Mouse (Mus musculus) CH12.LX (cell line): ENCODE data around the gene Ndufa6. TPM values are rescaled to one million over a fixed set of nuclear protein-coding genes. Genes with fewer than 3 reads are reported as not detected.

Experiments used
- DNase-seq: peaks from one replicate; pipeline ENCODE4 v3.0.0-alpha.2; 2013; ENCODE audit errors: extremely low read depth
- H3K27ac ChIP-seq: 2 replicates; pipeline ENCODE4 v1.5.1; 2012; ENCODE audit warnings: low read depth, mild to moderate bottlenecking, control low read depth, moderate library complexity; ENCODE audit not compliant: insufficient read depth
- H3K27me3 ChIP-seq: replicated peaks from 2 replicates; pipeline ENCODE3; 2012; ENCODE audit warnings: inconsistent platforms
- H3K36me3 ChIP-seq, 2 experiments: replicated peaks in 1 of 2; 2 replicates each; pipeline versions ENCODE3 to v1.6.1; 2012; ENCODE audit warnings: inconsistent platforms in 1 of 2, low read length in 1 of 2, mild to moderate bottlenecking in 1 of 2, mixed read lengths in 1 of 2, moderate library complexity in 1 of 2; ENCODE audit not compliant: control insufficient read depth in 1 of 2, insufficient read depth in 1 of 2
- H3K4me1 ChIP-seq, 2 experiments: 2 replicates each; pipeline ENCODE4 v1.6.1; 2012; ENCODE audit warnings: inconsistent platforms in 1 of 2, moderate library complexity in 1 of 2; ENCODE audit not compliant: insufficient read depth in 2 of 2, control insufficient read depth in 1 of 2
- H3K4me2 ChIP-seq: 2 replicates; pipeline ENCODE4 v1.6.1; 2012; ENCODE audit warnings: low read depth, mild to moderate bottlenecking, control low read depth; ENCODE audit not compliant: poor library complexity, insufficient read depth, severe bottlenecking
- H3K4me3 ChIP-seq, 3 experiments: fragments of 150-350 bp in 1 of 3; sonication (generic) in 1 of 3; replicated peaks in 1 of 3; 2 replicates each; pipeline versions ENCODE3 to v1.5.1; 2011 to 2012; ENCODE audit warnings: low read depth in 2 of 3, low read length in 2 of 3, mild to moderate bottlenecking in 2 of 3, moderate library complexity in 2 of 3, control low read depth in 1 of 3, improper control_type of control experiment in 1 of 3, inconsistent platforms in 1 of 3, mixed read lengths in 1 of 3; ENCODE audit not compliant: poor library complexity in 1 of 3
- H3K79me2 ChIP-seq: replicated peaks from 2 replicates; pipeline ENCODE4 v1.6.1; 2012; ENCODE audit warnings: mild to moderate bottlenecking, moderate library complexity; ENCODE audit not compliant: control insufficient read depth, poor library complexity, insufficient read depth, severe bottlenecking; ENCODE audit errors: extremely low read depth
- H3K9ac ChIP-seq: 2 replicates; pipeline ENCODE4 v1.6.1; 2012; ENCODE audit warnings: low read depth, mild to moderate bottlenecking, control low read depth, moderate library complexity; ENCODE audit not compliant: insufficient read depth
- H3K9me3 ChIP-seq: replicated peaks from 2 replicates; pipeline ENCODE3; 2012; ENCODE audit warnings: low read length, inconsistent platforms, mixed read lengths
- BHLHE40 ChIP-seq: IDR thresholded peaks from 2 replicates; pipeline ENCODE4 v1.6.1; 2011; ENCODE audit warnings: mild to moderate bottlenecking, low read depth, low read length, improper control_type of control experiment
- CHD1 ChIP-seq: IDR thresholded peaks from 2 replicates; pipeline ENCODE4 v1.6.1; 2012; ENCODE audit warnings: low read depth, low read length, improper control_type of control experiment, inconsistent platforms
- CTCF ChIP-seq, 2 experiments: IDR thresholded peaks in 1 of 2; conservative IDR thresholded peaks in 1 of 2; 2 replicates each; pipeline ENCODE4 v1.5.1; 2011 to 2012; ENCODE audit warnings: low read depth in 2 of 2, low read length in 2 of 2, improper control_type of control experiment in 1 of 2, inconsistent platforms in 1 of 2, mild to moderate bottlenecking in 1 of 2, moderate library complexity in 1 of 2
- EP300 ChIP-seq: IDR thresholded peaks from 2 replicates; pipeline ENCODE4 v1.6.1; 2011; ENCODE audit warnings: low read length, improper control_type of control experiment
- GABPA ChIP-seq: IDR thresholded peaks from 2 replicates; pipeline ENCODE4 v1.6.1; 2012; ENCODE audit warnings: low read depth, low read length, improper control_type of control experiment, inconsistent platforms; ENCODE audit not compliant: insufficient replicate concordance
- IRF4 ChIP-seq: IDR thresholded peaks from 2 replicates; pipeline ENCODE4 v1.6.1; 2014; ENCODE audit warnings: low read depth, mild to moderate bottlenecking, inconsistent platforms, low read length, improper control_type of control experiment
- MEF2A ChIP-seq: IDR thresholded peaks from 2 replicates; pipeline ENCODE4 v1.6.1; 2014; ENCODE audit warnings: low read depth, mild to moderate bottlenecking, inconsistent platforms, low read length, improper control_type of control experiment, borderline replicate concordance
- NELFE ChIP-seq: IDR thresholded peaks from 2 replicates; pipeline ENCODE4 v1.6.1; 2011; ENCODE audit warnings: low read depth, low read length, improper control_type of control experiment
- RAD21 ChIP-seq: IDR thresholded peaks from 2 replicates; pipeline ENCODE4 v1.6.1; 2011; ENCODE audit warnings: low read depth, mild to moderate bottlenecking, low read length, improper control_type of control experiment, moderate library complexity
- RCOR1 ChIP-seq: conservative IDR thresholded peaks from 2 replicates; pipeline ENCODE4 v1.6.1; 2012; ENCODE audit warnings: low read depth, mild to moderate bottlenecking, inconsistent platforms, low read length, improper control_type of control experiment
- SIN3A ChIP-seq: IDR thresholded peaks from 2 replicates; pipeline ENCODE4 v1.6.1; 2012; ENCODE audit warnings: low read length, improper control_type of control experiment, inconsistent platforms
- TBP ChIP-seq: conservative IDR thresholded peaks from 2 replicates; pipeline ENCODE4 v1.6.1; 2011; ENCODE audit warnings: low read depth, low read length, improper control_type of control experiment
- UBTF ChIP-seq: IDR thresholded peaks from 2 replicates; pipeline ENCODE4 v1.6.1; 2012; ENCODE audit warnings: low read depth, mild to moderate bottlenecking, inconsistent platforms, low read length, improper control_type of control experiment, moderate library complexity
- USF1 ChIP-seq: IDR thresholded peaks from 2 replicates; pipeline ENCODE4 v1.6.1; 2014; ENCODE audit warnings: low read depth, mild to moderate bottlenecking, inconsistent platforms, low read length, improper control_type of control experiment
- USF2 ChIP-seq: conservative IDR thresholded peaks from 2 replicates; pipeline ENCODE4 v1.6.1; 2011; ENCODE audit warnings: low read depth, low read length, improper control_type of control experiment
- ZC3H11A ChIP-seq: IDR thresholded peaks from 2 replicates; pipeline ENCODE4 v1.6.1; 2012; ENCODE audit warnings: low read depth, mild to moderate bottlenecking, inconsistent platforms, low read length, improper control_type of control experiment
- dilution Hi-C: fragments of 300-500 bp; cut with MboI; formaldehyde crosslinking; loops from 2 replicates; pipeline ENCODE4 v1.14.3; 2020; ENCODE audit warnings: low sequenced_read_pairs; ENCODE audit not compliant: extremely low pct_unique_long_range_greater_than_20kb, extremely low pct_ligation_motif_present
- in situ Hi-C: fragments of 300-500 bp; cut with MboI; formaldehyde crosslinking; loops from 3 replicates; pipeline ENCODE4 v1.14.3; 2019; ENCODE audit warnings: low sequenced_read_pairs, low pct_ligation_motif_present, low pct_unique_long_range_greater_than_20kb, mixed read lengths
- polyA plus RNA-seq: library from polyadenylated mRNA; unstranded; fragments of >175 nt; gene quantifications from 2 replicates; pipeline ENCODE4 v1.2.1, GENCODE M21; 2012; ENCODE audit warnings: low read depth; ENCODE audit not compliant: insufficient read length
- total RNA-seq, 2 experiments: library from RNA; depleted of rRNA; stranded (reverse); fragments of 300-350 nt in 1 of 2; fragments of >200 nt in 1 of 2; gene quantifications; 2 replicates each; pipeline ENCODE4 v1.2.3; 2012 to 2014

Ndufa6 gene
- total and polyA plus RNA-seq, 3 experiments, result 87.3 to 279 (median 222) TPM

GRCm38 (mm10) chr15:82338593-82339112, 15.5 kb downstream of the Ndufa6 start, which contains the start of the genes Naga, Pheta2 and Smdt1 (continued):
- TF ChIP-seq RCOR1, result no peak

- peaks cover 20% of the 10 kb centered on the region for H3K27me3 ChIP-seq
- H3K9ac ChIP-seq, result peak overlapping the region; percentile 89
- DNase-seq, result no peak
- peaks cover 25 to 39% of the 10 kb centered on the region in 2 experiments for H3K36me3 ChIP-seq
- H3K9me3 ChIP-seq, result no peaks in the 10 kb centered on the region
- no peak overlapping the region for H3K27ac ChIP-seq
- peak overlapping the region; percentile 71 to 98 (median 78) for H3K4me3 ChIP-seq
- H3K79me2 ChIP-seq, result no peaks in the 10 kb centered on the region
- H3K4me2 ChIP-seq, result peak overlapping the region; percentile 93
- peaks cover 4 to 9% of the 10 kb centered on the region in 2 experiments; a peak in 3 of 4 replicates for H3K4me1 ChIP-seq
- in situ Hi-C loops, result no loop called here
- TF ChIP-seq GABPA, result no peak
- TF ChIP-seq MEF2A, result no peak
- no peak for TF ChIP-seq USF1
- TF ChIP-seq CTCF (conservative IDR thresholded peaks at IDR 0.05 in 1 of 2, IDR thresholded peaks at IDR 0.05 in 1 of 2; ENCODE audit: low read depth in 2 of 2, low read length in 2 of 2), result no peak
- no peak for TF ChIP-seq IRF4
- TF ChIP-seq BHLHE40, result no peak
- no peak for TF ChIP-seq NELFE
- TF ChIP-seq, all 38 proteins: peak for 0
- dilution Hi-C loops, result no loop called here
Observed at GRCm38 (mm10) chr15:82337875-82338274, 16.2 kb downstream of the Ndufa6 start.

DNA sequence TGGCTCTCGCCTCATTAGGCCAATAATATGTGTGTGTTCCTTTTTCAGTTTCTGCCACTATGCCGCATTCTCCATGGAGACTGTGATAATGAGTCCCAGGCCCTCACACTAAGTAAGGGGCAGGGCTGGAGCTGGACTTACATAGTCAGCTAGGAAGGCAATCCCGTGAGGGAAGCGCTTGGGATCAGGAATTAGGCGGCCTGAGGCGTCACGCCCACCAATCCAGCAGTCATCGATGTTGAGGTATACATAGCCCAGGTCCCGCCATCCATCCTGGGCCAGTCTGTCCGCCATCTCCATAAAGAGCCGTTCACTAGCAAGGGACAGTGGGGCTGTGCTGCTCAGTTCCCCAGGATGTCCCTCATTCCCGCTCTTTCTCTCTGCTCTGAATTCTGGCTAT, 17.5 kb downstream of the Ndufa6 start:
- H3K9me3 ChIP-seq, result no peaks in the 10 kb centered on the region
- no peak overlapping the region for H3K4me3 ChIP-seq
- no peak overlapping the region for H3K9ac ChIP-seq
- H3K36me3 ChIP-seq, result peaks cover 34 to 50% of the 10 kb centered on the region in 2 experiments
- H3K27me3 ChIP-seq, result peaks cover 13% of the 10 kb centered on the region
- H3K79me2 ChIP-seq, result no peaks in the 10 kb centered on the region
- no peak overlapping the region for H3K4me2 ChIP-seq
- H3K27ac ChIP-seq, result no peak overlapping the region
- TF ChIP-seq ZC3H11A (no peak), UBTF (no peak), CHD1 (no peak), RAD21 (no peak), SIN3A (no peak), USF2 (no peak), EP300 (no peak), TBP (no peak)
- no peak for DNase-seq
- dilution Hi-C loops, result no loop called here
- in situ Hi-C loops, result no loop called here
- H3K4me1 ChIP-seq, result peaks cover 4 to 9% of the 10 kb centered on the region in 2 experiments; a peak in 3 of 4 replicates
